ENCODE assay signal across 8 mouse cellular contexts in the genomic region with DNA sequence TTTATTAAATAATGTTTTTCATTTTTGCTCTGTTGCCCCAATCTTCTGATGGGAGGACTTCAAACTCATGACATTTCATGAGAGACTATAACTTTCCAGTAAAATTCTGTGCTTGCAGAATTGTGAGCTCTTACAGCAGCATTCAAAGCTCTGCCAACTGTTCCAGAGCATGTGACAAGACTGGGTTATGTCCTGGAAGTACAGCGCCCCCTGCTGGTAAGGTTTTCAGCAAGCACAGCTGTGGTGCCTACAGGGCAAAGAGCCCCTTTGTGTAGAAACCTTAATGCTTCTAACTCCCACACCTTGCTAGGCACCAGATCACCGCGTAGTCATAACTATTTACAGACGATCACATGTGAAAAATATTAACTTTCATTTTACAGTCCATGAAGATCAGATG.
DNase-seq lines count a peak whose midpoint lies in the region; ATAC-seq and TF ChIP-seq lines count a peak whose summit lies in the region.

No protein-coding gene starts in this region.

- ATAC-seq in intestine, postnatal 0 days: peak; percentile 59; the same call in 1 of the 2 replicates
- peak; percentile 79 for ATAC-seq in midbrain, embryonic 15.5 days (replicated peaks)
- ATAC-seq in activated CD4-positive, CD25-positive, alpha-beta regulatory T cell, adult 4 months: no peak

- H3K9me3 ChIP-seq in intestine, postnatal 0 days (ENCODE audit: control insufficient read depth): no peaks in the 10 kb centered on the region
- no peaks in the 10 kb centered on the region for H3K9me3 ChIP-seq in midbrain, embryonic 15.5 days

- 36% methylated on average over 4 of the region's 4 CpGs for WGBS in intestine, postnatal 0 days
- 39% methylated on average over 4 of the region's 4 CpGs for WGBS in midbrain, embryonic 15.5 days

- no peaks in the 10 kb centered on the region for H3K4me1 ChIP-seq in intestine, postnatal 0 days (replicated peaks; ENCODE audit: control insufficient read depth, insufficient read depth, low read length)
- H3K4me1 ChIP-seq in midbrain, embryonic 15.5 days: 0 out of 2 replicates have a peak, but pooled peaks cover 2% of the 10 kb centered on the region

- H3K4me2 ChIP-seq in intestine, postnatal 0 days (replicated peaks; ENCODE audit: low read depth): no peak overlapping the region
- H3K4me2 ChIP-seq in midbrain, embryonic 15.5 days: no peak overlapping the region

- peak; percentile 71 to 72 for DNase-seq in adrenal gland, adult 18-20 months (ENCODE audit: low spot score in 2 of 2)
- peak; percentile 64 to 84 for DNase-seq in cerebellum, postnatal 4 days (ENCODE audit: low spot score in 2 of 2)
- peak; percentile 84 for DNase-seq in gastrocnemius, postnatal 10 days
- peak; percentile 89 to 92 for DNase-seq in left cerebral cortex, postnatal 14 days (ENCODE audit: low spot score in 2 of 2)
- DNase-seq in spleen, postnatal 4 days (ENCODE audit: low spot score in 2 of 2): peak; percentile 53 to 84

- H3K4me3 ChIP-seq in intestine, postnatal 0 days (ENCODE audit: low read depth, low read length): no peak overlapping the region
- H3K4me3 ChIP-seq in midbrain, embryonic 15.5 days: no peak overlapping the region

- no peak overlapping the region for H3K9ac ChIP-seq in intestine, postnatal 0 days (ENCODE audit: low read depth, low read length)
- H3K9ac ChIP-seq in midbrain, embryonic 15.5 days: no peak overlapping the region

- TF ChIP-seq CTCF in intestine, postnatal 0 days (IDR thresholded peaks at IDR 0.05; ENCODE audit: low read depth): peak; percentile 87

- no peaks in the 10 kb centered on the region for H3K27me3 ChIP-seq in intestine, postnatal 0 days (replicated peaks; ENCODE audit: control insufficient read depth, insufficient read depth, low read length)
- no peaks in the 10 kb centered on the region for H3K27me3 ChIP-seq in midbrain, embryonic 15.5 days (replicated peaks)

- no peak overlapping the region for H3K27ac ChIP-seq in intestine, postnatal 0 days (ENCODE audit: low read depth, low read length)
- no peak overlapping the region for H3K27ac ChIP-seq in midbrain, embryonic 15.5 days

- intact Hi-C loops in left cerebral cortex, postnatal 14 days (cut with DNase I): loop anchor here (5.0 to 10.0 kb wide), 3 partner anchors 370 to 978 kb away; partner anchors contain the start of gene Sstr1

- no peaks in the 10 kb centered on the region for H3K36me3 ChIP-seq in intestine, postnatal 0 days (ENCODE audit: control insufficient read depth, insufficient read depth)
- no peaks in the 10 kb centered on the region for H3K36me3 ChIP-seq in midbrain, embryonic 15.5 days (replicated peaks)
